Mouse (Mus musculus) left cerebral cortex, postnatal 36 days (tissue): ENCODE results near the gene Sptbn4. TPM values are rescaled to one million over a fixed set of nuclear protein-coding genes. Genes with fewer than 3 reads are reported as not detected.
A peak's percentile ranks its signal among the peaks of the same experiment; 100 is the strongest.

Source experiments
- DNase-seq, 2 experiments: peaks; one replicate each; pipeline ENCODE4 v3.0.0; 2021 to 2022; ENCODE audit warnings: low spot score in 2 of 2, mixed read lengths in 1 of 2
- intact Hi-C: fragments of 180-260 bp; cut with DNase I; formaldehyde crosslinking; loops from one replicate; pipeline ENCODE4 v1.15.1; 2025
- total RNA-seq, 2 experiments: library from RNA; stranded (reverse); gene quantifications; 2 replicates each; pipeline ENCODE4 v1.2.3; 2021

Sptbn4 gene
- total RNA-seq, 2 experiments from 2014 or later = 124 to 166 TPM

DNA sequence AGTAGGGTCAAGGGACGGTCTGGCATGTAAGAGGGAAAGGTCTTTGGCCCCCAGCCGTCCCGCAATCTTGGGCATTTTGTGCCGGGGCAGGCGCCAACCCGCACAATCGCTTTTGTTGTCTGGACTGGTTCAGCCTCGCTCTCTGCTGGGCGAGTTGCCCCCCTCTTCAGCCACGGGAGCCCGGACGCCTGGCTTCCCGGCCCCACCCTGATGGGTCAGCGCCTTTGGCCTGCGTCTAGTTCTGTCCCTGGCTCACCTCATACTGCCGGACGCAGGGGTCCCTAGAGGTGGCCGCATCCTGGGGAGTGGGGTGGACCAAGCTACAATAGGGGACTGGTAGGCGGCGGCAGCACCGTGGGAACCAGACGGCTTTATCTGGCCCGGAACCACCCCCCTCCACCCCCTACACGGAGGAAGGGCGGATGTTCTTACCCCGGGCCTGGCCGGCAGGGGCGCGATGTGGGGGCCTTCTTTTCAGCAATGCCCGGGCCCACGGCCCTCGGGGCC lies 113.0 kb downstream of the Sptbn4 start:
- DNase-seq = no peak
- intact Hi-C loops = loop anchor here (10.0 kb wide), 1 partner anchor 150 kb away; the partner anchor contains the start of gene Sertad1

DNA sequence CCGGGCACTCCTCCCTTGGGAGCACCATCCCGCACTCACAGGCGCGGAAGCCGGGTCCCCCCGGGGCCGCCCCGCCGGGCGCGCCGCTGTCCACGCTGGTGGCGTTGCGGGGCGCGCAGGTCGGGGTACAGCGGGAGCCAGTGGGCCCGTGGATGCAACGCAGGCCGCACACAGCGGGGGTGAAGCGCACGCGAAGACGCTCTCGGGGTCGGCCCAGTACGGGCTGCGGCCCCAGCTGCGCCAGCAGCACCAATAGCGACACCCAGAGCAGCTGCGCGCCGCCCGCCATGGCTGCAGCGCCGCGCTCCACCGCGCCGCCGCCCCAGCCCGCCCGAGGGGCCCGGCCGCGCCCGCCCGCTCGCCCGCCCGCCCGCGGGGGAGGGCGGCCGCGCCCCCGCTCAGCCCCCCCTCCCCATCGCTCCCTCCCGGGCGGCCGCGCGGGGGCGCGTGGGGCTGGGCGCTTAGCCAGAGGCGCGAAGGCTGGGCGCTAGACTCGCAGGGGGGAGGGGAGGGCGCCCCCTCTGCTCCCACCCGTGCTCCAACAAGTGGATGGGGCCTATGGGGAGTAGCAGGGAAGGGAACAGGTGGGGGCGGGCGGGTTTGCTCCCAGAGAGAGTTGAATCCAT lies 114.1 kb downstream of the Sptbn4 start:
- intact Hi-C loops = loop anchor here (1.0 to 10.0 kb wide), 2 partner anchors 34 to 151 kb away; partner anchors contain the start of gene Sertad1
- DNase-seq = no peak

GRCm38 (mm10) chr7:27332353-27333199 lies 114.9 kb downstream of the Sptbn4 start:
- intact Hi-C loops = loop anchor here (1.0 to 10.0 kb wide), 2 partner anchors 35 to 152 kb away; partner anchors contain the start of gene Sertad1

GRCm38 (mm10) chr7:27331854-27332253 lies 115.6 kb downstream of the Sptbn4 start:
- intact Hi-C loops = loop anchor here (10.0 kb wide), 1 partner anchor 153 kb away; the partner anchor contains the start of gene Sertad1
- no peak for DNase-seq

More at GRCm38 (mm10) chr7:27332353-27333199, 114.9 kb downstream of the Sptbn4 start:
- DNase-seq = peak; percentile 68 to 83

DNA sequence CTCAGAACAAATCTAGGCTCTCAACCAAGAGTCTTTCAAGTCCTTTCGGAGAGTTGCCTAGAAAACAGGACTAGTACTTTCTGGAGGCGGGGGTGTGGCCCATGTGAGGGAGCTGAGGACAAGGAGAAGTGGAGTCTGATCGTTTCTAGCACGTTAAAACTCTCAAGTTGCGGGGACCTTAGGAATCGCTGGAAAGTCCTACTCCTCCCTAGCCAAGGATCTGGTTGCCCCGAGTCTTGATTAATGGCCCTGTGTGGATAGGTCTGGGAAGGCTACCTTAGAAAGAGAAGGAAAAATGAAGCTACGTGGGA lies 116.0 kb downstream of the Sptbn4 start:
- intact Hi-C loops = loop anchor here (10.0 kb wide), 1 partner anchor 153 kb away; the partner anchor contains the start of gene Sertad1
- peak in 1 of 2 experiments; percentile 42 for DNase-seq

DNA sequence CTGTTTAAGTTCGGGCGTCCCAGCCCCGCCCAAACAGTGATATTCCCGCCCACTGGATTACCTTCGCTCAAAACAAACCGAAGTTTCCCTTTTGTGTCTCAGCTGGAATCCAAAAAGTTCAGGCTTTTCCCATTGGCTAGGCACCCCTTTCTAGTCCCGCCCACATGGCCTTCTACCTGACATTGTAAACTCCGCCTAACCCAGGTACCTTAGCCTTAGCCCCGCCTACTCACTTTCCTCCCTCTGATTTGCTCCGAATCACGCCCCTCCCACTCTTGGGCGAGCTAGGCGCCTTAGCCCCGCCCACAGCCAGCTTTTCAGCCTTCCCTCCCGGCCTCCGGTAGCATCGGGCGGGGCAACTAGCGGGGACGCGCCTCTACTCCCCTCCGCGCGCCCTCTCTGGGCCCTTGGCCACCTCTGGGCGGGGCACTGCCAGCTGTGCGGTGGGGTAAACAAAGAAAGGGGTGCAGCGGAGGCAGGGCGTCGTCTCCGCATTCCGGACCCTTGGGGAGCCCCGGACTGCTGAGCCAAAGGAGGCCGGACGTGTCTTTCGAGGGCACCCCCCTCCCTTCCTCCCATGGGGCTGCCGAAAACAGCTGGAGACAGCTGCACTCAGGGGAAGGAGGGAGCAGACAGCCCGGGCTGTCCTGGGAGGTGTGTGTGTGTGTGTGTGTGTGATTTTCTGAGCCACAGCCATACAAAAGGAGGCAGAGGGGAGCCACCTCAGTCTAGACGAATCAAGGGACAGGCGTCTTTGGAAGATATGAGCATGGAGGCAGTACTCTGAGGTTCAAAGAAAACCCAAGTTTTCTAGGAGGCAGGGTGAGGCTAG lies 116.6 kb downstream of the Sptbn4 start:
- intact Hi-C loops = loop anchor here (10.0 kb wide), 1 partner anchor 154 kb away; the partner anchor contains the start of gene Sertad1
- peak in 1 of 2 experiments; percentile 52 for DNase-seq

- intact Hi-C loops = loop anchor here (1.0 to 10.0 kb wide), 2 partner anchors 28 to 155 kb away; partner anchors contain the start of gene Sertad1
- DNase-seq = no peak
Measured at GRCm38 (mm10) chr7:27329981-27330380, 117.5 kb downstream of the Sptbn4 start.

DNA sequence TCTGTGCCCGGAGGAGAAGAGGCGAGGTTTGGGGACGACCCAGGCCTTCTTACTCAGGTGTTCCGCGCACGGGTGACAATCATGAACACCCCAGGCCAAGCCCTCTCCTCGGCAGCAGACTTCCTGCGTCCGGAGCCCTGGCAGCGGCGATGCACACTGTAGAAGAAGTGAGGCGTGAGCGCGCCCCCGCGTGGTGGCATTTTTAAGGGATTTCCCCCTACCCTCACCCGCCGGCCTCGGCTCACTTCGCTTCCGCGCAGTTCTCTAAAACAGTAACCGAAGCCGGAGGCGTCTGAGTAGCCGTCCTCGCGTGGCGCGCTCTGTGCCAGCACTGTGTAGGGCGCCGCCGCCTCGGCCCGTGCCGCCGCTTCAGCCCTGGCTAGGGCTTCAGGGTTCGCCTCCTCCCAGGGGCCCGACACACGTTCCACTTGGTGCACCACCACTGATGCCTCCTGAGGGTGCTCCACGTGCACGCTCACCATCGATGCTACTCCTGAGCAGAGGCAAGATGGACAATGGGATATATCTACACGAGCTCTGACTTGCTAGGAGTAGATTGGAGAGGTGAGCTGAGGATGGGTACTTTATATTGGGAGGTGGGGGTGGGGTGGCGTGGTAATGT lies 118.0 kb downstream of the Sptbn4 start:
- intact Hi-C loops = loop anchor here (1.0 kb wide), 1 partner anchor 27 kb away; no protein-coding TSS in a partner anchor
- peak; percentile 67 to 73 for DNase-seq

- intact Hi-C loops = loop anchor here (1.0 kb wide), 1 partner anchor 26 kb away; no protein-coding TSS in a partner anchor
- no peak for DNase-seq
Measured at GRCm38 (mm10) chr7:27328648-27329047, 118.8 kb downstream of the Sptbn4 start.

DNA sequence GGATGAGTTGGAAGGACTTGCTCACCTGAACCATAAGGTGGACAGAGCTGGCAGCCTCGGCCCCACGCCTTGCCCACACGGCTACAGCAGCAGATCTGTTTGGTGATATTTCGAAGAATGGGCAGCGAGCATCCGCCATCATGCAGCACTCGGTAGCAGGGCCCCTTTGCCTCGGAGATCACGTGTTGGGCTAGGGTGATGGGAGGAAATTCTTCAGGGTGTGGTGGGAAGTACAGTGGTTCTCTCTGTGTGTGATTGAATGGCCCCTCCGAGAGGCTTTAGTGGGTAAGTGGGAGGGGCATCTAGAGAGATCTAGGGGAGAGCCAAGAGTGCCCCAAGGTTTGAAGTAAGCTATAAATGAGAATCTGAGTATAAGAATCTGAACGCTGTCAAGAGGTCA lies 119.3 kb downstream of the Sptbn4 start:
- no peak for DNase-seq
- intact Hi-C loops = no loop called here

GRCm38 (mm10) chr7:27327500-27327899 lies 120.0 kb downstream of the Sptbn4 start:
- intact Hi-C loops = no loop called here
- no peak for DNase-seq

- intact Hi-C loops = no loop called here
- DNase-seq = no peak
Measured at GRCm38 (mm10) chr7:27326101-27326880, 121.2 kb downstream of the Sptbn4 start.

DNA sequence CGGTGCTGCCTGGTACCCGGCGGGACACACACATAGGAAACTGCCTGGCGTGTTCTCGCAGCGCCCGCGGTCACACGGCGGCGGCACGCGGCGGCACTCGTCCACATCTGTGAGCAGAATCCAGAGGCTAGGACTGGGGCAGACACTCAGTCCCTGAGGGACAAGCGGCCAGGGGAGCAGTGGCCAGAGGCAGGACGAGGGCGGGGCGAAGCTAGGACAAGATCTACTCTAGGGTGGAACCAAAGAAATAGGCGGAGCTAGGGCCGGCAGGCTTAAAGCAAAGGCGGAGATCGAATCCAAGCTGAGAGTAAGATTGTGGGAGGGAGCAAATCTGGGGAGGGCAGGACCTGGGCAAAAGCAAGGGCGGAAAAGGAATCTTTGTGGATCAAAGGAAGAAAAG lies 121.8 kb downstream of the Sptbn4 start:
- DNase-seq = no peak

GRCm38 (mm10) chr7:27324928-27325327 lies 122.6 kb downstream of the Sptbn4 start:
- intact Hi-C loops = no loop called here
- DNase-seq = no peak

More for the DNA sequence above, 121.8 kb downstream of the Sptbn4 start:
- intact Hi-C loops = no loop called here

GRCm38 (mm10) chr7:27324161-27324560 lies 123.3 kb downstream of the Sptbn4 start:
- intact Hi-C loops = no loop called here
- no peak for DNase-seq

- intact Hi-C loops = no loop called here
- no peak for DNase-seq
Measured at GRCm38 (mm10) chr7:27323001-27323400, 124.5 kb downstream of the Sptbn4 start.

- no peak for DNase-seq
- intact Hi-C loops = no loop called here
Measured at GRCm38 (mm10) chr7:27322291-27322690, 125.2 kb downstream of the Sptbn4 start.

DNA sequence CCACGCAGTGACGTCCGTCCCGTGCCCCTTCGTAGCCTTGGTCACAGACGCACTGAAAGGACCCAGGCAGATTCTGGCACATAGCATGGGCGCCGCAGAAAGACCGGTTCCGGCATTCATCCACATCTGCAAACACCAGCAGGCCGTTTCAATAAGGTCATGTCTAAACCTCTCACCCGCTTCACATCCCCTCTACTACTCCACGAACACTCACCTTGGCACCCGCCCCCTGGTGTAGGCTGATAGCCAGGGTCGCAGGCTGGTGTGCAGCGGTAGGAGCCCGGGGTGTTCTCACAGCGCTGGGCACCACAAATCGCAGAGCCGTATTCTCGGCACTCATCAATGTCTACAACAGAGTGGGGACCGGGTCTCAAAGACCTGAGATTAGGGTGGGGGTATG lies 128.1 kb downstream of the Sptbn4 start:
- intact Hi-C loops = no loop called here
- no peak for DNase-seq
